9 mouse cellular contexts compared by ENCODE assay signal in genomic region chr6:28817039-28817438, GRCm38 (mm10). TPM values are rescaled to one million over a fixed set of nuclear protein-coding genes. Genes with fewer than 3 reads are reported as not detected.
A peak's percentile ranks its signal among the peaks of the same experiment; 100 is the strongest.
DNase-seq lines count a peak whose midpoint lies in the region; ATAC-seq and TF ChIP-seq lines count a peak whose summit lies in the region.
"Had no signal": no experiment of that assay in that cellular context is flagged by ENCODE, and none has a peak within 500 bp of the region (broad histone marks: within the 10 kb centered on the region; RNA-seq: fewer than 3 reads in every experiment).

No protein-coding gene starts in this region.

- WGBS in kidney, embryonic 16.5 days: 48% methylated on average over 9 of the region's 9 CpGs
- WGBS in cerebellum, adult 2 months: 15% methylated on average over 9 of the region's 9 CpGs
- WGBS in midbrain, embryonic 15.5 days: 76% methylated on average over 9 of the region's 9 CpGs

- no peak for TF ChIP-seq CTCF in cerebellum, adult 2 months (IDR thresholded peaks at IDR 0.05; ENCODE audit: borderline replicate concordance, insufficient read depth, low read depth, low read length)

- H3K27ac ChIP-seq in kidney, embryonic 16.5 days (ENCODE audit: low read length): no peak overlapping the region
- H3K27ac ChIP-seq in cerebellum, adult 2 months (ENCODE audit: insufficient read depth, low read length): peak overlapping the region; percentile 9
- no peak overlapping the region for H3K27ac ChIP-seq in midbrain, embryonic 15.5 days

- no peaks in the 10 kb centered on the region for H3K4me1 ChIP-seq in kidney, embryonic 16.5 days (ENCODE audit: insufficient read depth, low read length)
- peaks cover 73% of the 10 kb centered on the region for H3K4me1 ChIP-seq in cerebellum, adult 2 months (ENCODE audit: control insufficient read depth, insufficient read depth, low read length)
- H3K4me1 ChIP-seq in midbrain, embryonic 15.5 days: peaks cover 30% of the 10 kb centered on the region

- H3K27me3 ChIP-seq in kidney, embryonic 16.5 days (ENCODE audit: insufficient read depth, low read length): no peaks in the 10 kb centered on the region
- no peaks in the 10 kb centered on the region for H3K27me3 ChIP-seq in cerebellum, adult 2 months (ENCODE audit: control insufficient read depth, insufficient read depth, low read length)
- no peaks in the 10 kb centered on the region for H3K27me3 ChIP-seq in midbrain, embryonic 15.5 days (replicated peaks)

- no peak for TF ChIP-seq POLR2A in cerebellum, adult 2 months (IDR thresholded peaks at IDR 0.05; ENCODE audit: borderline replicate concordance, insufficient read depth, low read length)

- DNase-seq in kidney, adult 9 months: no peak
- peak; percentile 25 for DNase-seq in ZHBTc4 (ENCODE audit: low read depth, low spot score)
- DNase-seq in cerebellum, adult 2 months: peak; percentile 80 to 84
- peak; percentile 75 for DNase-seq in layer of hippocampus, adult 9-11 months
- no peak for DNase-seq in gastrocnemius, postnatal 4 days (ENCODE audit: low spot score in 2 of 2)
- no peak for DNase-seq in thymus, postnatal 25 days
- DNase-seq: lung, embryonic 14.5 days had no signal

- no peak overlapping the region for H3K4me2 ChIP-seq in kidney, embryonic 16.5 days (replicated peaks; ENCODE audit: low read depth, low read length)
- H3K4me2 ChIP-seq in midbrain, embryonic 15.5 days: no peak overlapping the region
- H3K4me2 ChIP-seq: lung, embryonic 14.5 days had no signal

- no peaks in the 10 kb centered on the region for H3K9me3 ChIP-seq in kidney, embryonic 16.5 days (ENCODE audit: low read length)
- H3K9me3 ChIP-seq in midbrain, embryonic 15.5 days: no peaks in the 10 kb centered on the region

- H3K36me3 ChIP-seq in kidney, embryonic 16.5 days (ENCODE audit: insufficient read depth, low read length): 0 out of 2 replicates have a peak, but pooled peaks cover 2% of the 10 kb centered on the region
- 0 out of 2 replicates have a peak, but pooled peaks cover 3% of the 10 kb centered on the region for H3K36me3 ChIP-seq in midbrain, embryonic 15.5 days (replicated peaks)

- H3K9ac ChIP-seq in kidney, embryonic 16.5 days (replicated peaks; ENCODE audit: low read length): no peak overlapping the region
- H3K9ac ChIP-seq in midbrain, embryonic 15.5 days: no peak overlapping the region
- H3K9ac ChIP-seq: lung, embryonic 14.5 days had no signal

- H3K4me3 ChIP-seq in kidney, embryonic 16.5 days (ENCODE audit: low read length): no peak overlapping the region
- H3K4me3 ChIP-seq in cerebellum, adult 2 months (replicated peaks; ENCODE audit: insufficient read depth, low read depth, low read length): no peak overlapping the region
- H3K4me3 ChIP-seq in midbrain, embryonic 15.5 days: no peak overlapping the region

- ATAC-seq in kidney, embryonic 16.5 days (ENCODE audit: low FRiP score, low TSS enrichment): 0 out of 2 replicates have a peak, but pooled peaks have one; percentile 57
- no peak for ATAC-seq in midbrain, embryonic 15.5 days (replicated peaks)

RNA-seq across cellular contexts. Expression of gene Lrrc4, which starts 14.5 kb away (rescaled TPM):
- polyA plus RNA-seq in kidney, embryonic 16.5 days (2015; fragmentation: Nextera tagmentation; extraction: Ambion mirVana): 1.6 TPM in 2 replicates
- 51.6 and 58.0 TPM in 2 replicates for polyA plus RNA-seq in cerebellum, adult 2 months (2012; rRNA removed)
- total RNA-seq in gastrocnemius, postnatal 4 days (2021): 1 to 10 TPM; 1.3 to 1.6 TPM
- 7.0 and 7.6 TPM in 2 replicates for polyA plus RNA-seq in midbrain, embryonic 15.5 days (2015; fragmentation: Nextera tagmentation; extraction: Ambion mirVana)

Comparison
In these comparisons a context has a peak if more than half of its experiments do, and no peak if none do; other contexts are left out.
1. DNase-seq: peak in ZHBTc4 (single experiment), cerebellum, adult 2 months (2 of 2) and layer of hippocampus, adult 9-11 months (single experiment); none in kidney, adult 9 months (single experiment), gastrocnemius, postnatal 4 days (0 of 2) and thymus, postnatal 25 days (single experiment).